Mouse (Mus musculus) ES-E14 (cell line): ENCODE data around the gene March8. TPM values are rescaled to one million over a fixed set of nuclear protein-coding genes. Genes with fewer than 3 reads are reported as not detected.

Source experiments
- DNase-seq: peaks from one replicate; pipeline ENCODE4 v3.0.0-alpha.2; 2013; ENCODE audit warnings: low read depth, low spot score
- H3K27ac ChIP-seq: 2 replicates; pipeline ENCODE4 v1.5.1; 2012; ENCODE audit warnings: low read depth, mild to moderate bottlenecking, low read length, moderate library complexity, mixed read lengths; ENCODE audit not compliant: poor library complexity, insufficient read depth, severe bottlenecking
- H3K36me3 ChIP-seq: 2 replicates; pipeline ENCODE4 v1.6.1; 2012; ENCODE audit warnings: mild to moderate bottlenecking, low read length, moderate library complexity, mixed read lengths; ENCODE audit not compliant: control insufficient read depth, poor library complexity, insufficient read depth, severe bottlenecking
- H3K4me1 ChIP-seq, 2 experiments: fragments of 150-350 bp in 1 of 2; sonication (generic) in 1 of 2; 2 replicates each; pipeline ENCODE4 v1.6.1; 2012; ENCODE audit warnings: low read length in 2 of 2, mild to moderate bottlenecking in 1 of 2, mixed read lengths in 1 of 2; ENCODE audit not compliant: control insufficient read depth in 2 of 2, insufficient read depth in 2 of 2, poor library complexity in 1 of 2
- H3K4me3 ChIP-seq, 2 experiments: fragments of 150-350 bp in 1 of 2; sonication (generic) in 1 of 2; 2 replicates each; pipeline ENCODE4 v1.5.1; 2012; ENCODE audit warnings: low read length in 2 of 2, low read depth in 1 of 2, mild to moderate bottlenecking in 1 of 2, mixed read lengths in 1 of 2; ENCODE audit not compliant: insufficient read depth in 1 of 2, poor library complexity in 1 of 2, severe bottlenecking in 1 of 2
- H3K9ac ChIP-seq: 2 replicates; pipeline ENCODE4 v1.6.1; 2012; ENCODE audit warnings: low read depth, mild to moderate bottlenecking, low read length, mixed read lengths; ENCODE audit not compliant: poor library complexity, insufficient read depth, severe bottlenecking
- H3K9me3 ChIP-seq: fragments of 150-350 bp; sonication (generic); 2 replicates; pipeline ENCODE4 v1.6.1; 2012; ENCODE audit warnings: low read depth, mild to moderate bottlenecking, low read length; ENCODE audit not compliant: control insufficient read depth, insufficient read depth
- CHD2 ChIP-seq: IDR thresholded peaks from 2 replicates; pipeline ENCODE4 v1.6.1; 2014; ENCODE audit warnings: mild to moderate bottlenecking, low read depth, low read length, inconsistent platforms
- HCFC1 ChIP-seq: IDR thresholded peaks from 2 replicates; pipeline ENCODE4 v1.6.1; 2012; ENCODE audit warnings: low read length, inconsistent platforms, borderline replicate concordance; ENCODE audit not compliant: insufficient read depth
- MAFK ChIP-seq: IDR thresholded peaks from 2 replicates; pipeline ENCODE4 v1.6.1; 2014; ENCODE audit warnings: mild to moderate bottlenecking, low read depth, low read length, inconsistent platforms; ENCODE audit not compliant: insufficient read depth
- ZC3H11A ChIP-seq: IDR thresholded peaks from 2 replicates; pipeline ENCODE4 v1.6.1; 2012; ENCODE audit warnings: low read depth, mild to moderate bottlenecking, inconsistent platforms, low read length, borderline replicate concordance
- ZNF384 ChIP-seq: IDR thresholded peaks from 2 replicates; pipeline ENCODE4 v1.6.1; 2012; ENCODE audit warnings: low read depth, low read length, inconsistent platforms
- in situ Hi-C, 2 experiments: fragments of 600-800 bp; cut with MboI; formaldehyde crosslinking; loops; one replicate each; pipeline ENCODE4 v1.15.1; 2025; ENCODE audit warnings: low sequenced_read_pairs in 2 of 2, inconsistent platforms in 1 of 2; ENCODE audit not compliant: unreplicated experiment in 2 of 2
- total RNA-seq: library from RNA; depleted of rRNA; stranded (reverse); fragments of 300-350 nt; gene quantifications from 2 replicates; pipeline ENCODE4 v1.2.3, GENCODE M21; 2012

Gene March8
- total RNA-seq, 1 experiment, result 17.6 TPM

- no peak for DNase-seq
- Histone ChIP-seq H3K36me3 (no peaks in the 10 kb centered on the region), H3K9ac (no peak overlapping the region), H3K4me3 (no peak overlapping the region), H3K9me3 (no peaks in the 10 kb centered on the region), H3K4me1 (no peaks in the 10 kb centered on the region), H3K27ac (no peak overlapping the region)
- TF ChIP-seq CHD2 (no peak), MAFK (no peak), ZC3H11A (no peak), ZNF384 (no peak), HCFC1 (no peak)
- in situ Hi-C loops, result no loop called here
These were observed 78.3 kb downstream of the March8 start for GRCm38 (mm10) chr6:116416000-116416552.

- DNase-seq, result no peak
These were observed 79.9 kb downstream of the March8 start for GRCm38 (mm10) chr6:116417518-116418315.

GRCm38 (mm10) chr6:116418487-116418886 is 80.7 kb downstream of the March8 start:
- no peaks in the 10 kb centered on the region for H3K36me3 ChIP-seq
- H3K4me1 ChIP-seq, result no peaks in the 10 kb centered on the region
- no peak overlapping the region for H3K9ac ChIP-seq
- TF ChIP-seq CHD2, result no peak
- TF ChIP-seq ZC3H11A, result no peak
- TF ChIP-seq HCFC1, result no peak
- TF ChIP-seq ZNF384, result no peak
- no peak for TF ChIP-seq MAFK
- in situ Hi-C loops, result no loop called here
- H3K9me3 ChIP-seq, result no peaks in the 10 kb centered on the region
- no peak overlapping the region for H3K27ac ChIP-seq
- no peak for DNase-seq
- no peak overlapping the region for H3K4me3 ChIP-seq

More at GRCm38 (mm10) chr6:116417518-116418315, 79.9 kb downstream of the March8 start:
- Histone ChIP-seq H3K4me3 (no peak overlapping the region), H3K27ac (no peak overlapping the region), H3K9me3 (no peaks in the 10 kb centered on the region), H3K36me3 (no peaks in the 10 kb centered on the region), H3K4me1 (no peaks in the 10 kb centered on the region), H3K9ac (no peak overlapping the region)
- in situ Hi-C loops, result no loop called here
- TF ChIP-seq HCFC1 (no peak), ZNF384 (no peak), CHD2 (no peak), MAFK (no peak), ZC3H11A (no peak)

GRCm38 (mm10) chr6:116419699-116420098 is 81.9 kb downstream of the March8 start:
- TF ChIP-seq ZC3H11A (no peak), CHD2 (no peak), HCFC1 (no peak), ZNF384 (no peak), MAFK (no peak)
- Histone ChIP-seq H3K4me1 (no peaks in the 10 kb centered on the region), H3K9me3 (no peaks in the 10 kb centered on the region)

More at GRCm38 (mm10) chr6:116419699-116420098, 81.9 kb downstream of the March8 start:
- no peak for DNase-seq
- no peak overlapping the region for H3K9ac ChIP-seq
- no peak overlapping the region for H3K4me3 ChIP-seq
- in situ Hi-C loops, result no loop called here
- H3K27ac ChIP-seq, result no peak overlapping the region
- H3K36me3 ChIP-seq, result no peaks in the 10 kb centered on the region
